Mouse (Mus musculus) stomach, postnatal 0 days (tissue): ENCODE measurements around the gene Ralgapa1. TPM values are rescaled to one million over a fixed set of nuclear protein-coding genes. Genes with fewer than 3 reads are reported as not detected.
"Not testable (repeated sequence)": the region's sequence is repeated elsewhere in the genome, so short reads cannot be mapped to it uniquely, and the experiment has no call there.

Experiments used
- ATAC-seq: fragments of 200-750 bp; cut with Nextera tagmentation; 2 replicates; pipeline ENCODE4 v1.8.0; 2017; ENCODE audit not compliant: low FRiP score, low TSS enrichment
- DNase-seq: peaks from one replicate; pipeline ENCODE4 v3.0.0-alpha.2; 2016; ENCODE audit warnings: low spot score
- H3K27ac ChIP-seq: fragments of 300-500 bp; sonication (generic); replicated peaks from 2 replicates; pipeline ENCODE4 v1.5.1; 2014; ENCODE audit warnings: mild to moderate bottlenecking, control low read depth
- H3K27me3 ChIP-seq: fragments of 300-500 bp; sonication (generic); 2 replicates; pipeline ENCODE4 v1.6.1; 2014; ENCODE audit warnings: low read length; ENCODE audit not compliant: control insufficient read depth, insufficient read depth
- H3K36me3 ChIP-seq: fragments of 300-500 bp; sonication (generic); 2 replicates; pipeline ENCODE4 v1.6.1; 2014; ENCODE audit warnings: low read length, mixed read lengths; ENCODE audit not compliant: control insufficient read depth, insufficient read depth
- H3K4me1 ChIP-seq: fragments of 300-500 bp; sonication (generic); replicated peaks from 2 replicates; pipeline ENCODE4 v1.6.1; 2014; ENCODE audit warnings: antibody characterized with exemption; ENCODE audit not compliant: control insufficient read depth, insufficient read depth
- H3K4me2 ChIP-seq: fragments of 300-500 bp; sonication (generic); replicated peaks from 2 replicates; pipeline ENCODE4 v1.6.1; 2014; ENCODE audit warnings: low read depth, mild to moderate bottlenecking, control low read depth, moderate library complexity
- H3K4me3 ChIP-seq: fragments of 300-500 bp; sonication (generic); 2 replicates; pipeline ENCODE4 v1.5.1; 2014; ENCODE audit warnings: low read depth, low read length, control low read depth
- H3K9ac ChIP-seq: fragments of 300-500 bp; sonication (generic); 2 replicates; pipeline ENCODE4 v1.6.1; 2014; ENCODE audit warnings: mild to moderate bottlenecking, low read length, control low read depth, mixed read lengths
- H3K9me3 ChIP-seq: fragments of 300-500 bp; sonication (generic); 2 replicates; pipeline ENCODE4 v1.6.1; 2016; ENCODE audit warnings: low read length; ENCODE audit not compliant: control insufficient read depth
- CTCF ChIP-seq: IDR thresholded peaks from 2 replicates; pipeline ENCODE4 v1.5.1; 2016; ENCODE audit warnings: antibody characterized with exemption, low read depth, mild to moderate bottlenecking, moderate library complexity
- EP300 ChIP-seq: optimal IDR thresholded peaks from 2 replicates; pipeline ENCODE3; 2016; ENCODE audit warnings: antibody characterized with exemption
- WGBS: fragments of 180-500 bp; shearing (Covaris S2); extraction: QIAGEN DNeasy Blood & Tissue Kit; methylation state at CpG from one replicate; pipeline ENCODE4 v1.1.7; 2014; 5-methylcytosine and 5-hydroxymethylcytosine counted together
- polyA plus RNA-seq: library from polyadenylated mRNA; unstranded; fragments of >200 nt; fragmentation: Nextera tagmentation; extraction: Ambion mirVana; gene quantifications from 2 replicates; pipeline ENCODE4 v1.2.1, GENCODE M21; 2015

The Ralgapa1 gene
- polyA plus RNA-seq, 1 experiment from 2014 or later: 8.8 TPM

DNA sequence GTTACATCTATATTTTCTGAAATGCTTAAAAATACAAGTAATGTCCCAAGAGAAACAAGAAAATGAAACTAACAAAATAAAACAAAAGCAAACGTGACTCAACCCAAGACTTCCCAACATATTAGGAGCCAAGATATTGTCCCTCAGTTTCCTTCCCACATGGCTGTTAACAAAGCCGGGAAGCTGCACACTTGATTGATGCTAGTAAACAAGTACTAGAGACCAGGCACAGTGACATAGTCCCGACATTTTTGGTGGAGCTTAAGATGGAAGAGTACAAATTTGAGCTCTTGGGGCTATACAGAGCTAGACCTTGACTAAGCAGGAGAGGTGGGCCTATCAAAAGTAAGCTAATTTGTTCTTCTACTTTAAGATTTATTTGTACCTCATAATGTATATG lies 23.9 kb downstream of the Ralgapa1 start:
- Histone ChIP-seq H3K9ac (no peak overlapping the region), H3K4me3 (no peak overlapping the region), H3K4me2 (no peak overlapping the region), H3K4me1 (no peaks in the 10 kb centered on the region), H3K36me3 (no peaks in the 10 kb centered on the region), H3K9me3 (no peaks in the 10 kb centered on the region), H3K27ac (no peak overlapping the region), H3K27me3 (no peaks in the 10 kb centered on the region)
- ATAC-seq (no peak), DNase-seq (no peak)
- WGBS: 75% methylated on average over 3 of the region's 3 CpGs
- TF ChIP-seq CTCF: no peak
- TF ChIP-seq EP300: no peak

DNA sequence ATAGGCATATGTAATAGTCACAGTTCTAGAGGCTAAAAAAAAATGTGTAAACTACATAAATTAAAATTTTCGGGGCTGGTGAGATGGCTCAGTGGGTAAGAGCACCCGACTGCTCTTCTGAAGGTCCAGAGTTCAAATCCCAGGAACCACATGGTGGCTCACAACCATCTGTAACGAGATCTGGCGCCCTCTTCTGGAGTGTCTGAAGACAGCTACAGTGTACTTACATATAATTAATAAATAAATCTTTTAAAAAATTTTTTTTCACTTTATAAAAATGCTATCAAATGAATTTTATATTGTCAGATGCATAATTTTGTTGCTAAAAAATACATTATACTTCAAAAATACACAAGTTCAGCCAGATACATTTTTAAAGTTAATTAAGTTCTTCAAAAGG lies 26.5 kb downstream of the Ralgapa1 start:
- H3K27me3 ChIP-seq, H3K9me3 ChIP-seq, H3K9ac ChIP-seq, H3K36me3 ChIP-seq, H3K4me2 ChIP-seq, DNase-seq, ATAC-seq, H3K4me1 ChIP-seq, H3K4me3 ChIP-seq, H3K27ac ChIP-seq: not testable (repeated sequence)
- peak; percentile 18; the same call in 1 of the 2 replicates for TF ChIP-seq CTCF
- 82% methylated on average over 4 of the region's 4 CpGs for WGBS

- Histone ChIP-seq H3K4me3 (no peak overlapping the region), H3K27ac (no peak overlapping the region), H3K9me3 (no peaks in the 10 kb centered on the region), H3K9ac (no peak overlapping the region), H3K4me2 (no peak overlapping the region), H3K4me1 (no peaks in the 10 kb centered on the region), H3K36me3 (peaks cover 9% of the 10 kb centered on the region; the same call in 1 of the 2 replicates), H3K27me3 (no peaks in the 10 kb centered on the region)
- ATAC-seq (no peak), DNase-seq (no peak)
- no peak for TF ChIP-seq CTCF
- TF ChIP-seq EP300: no peak
- WGBS: 71% methylated on average over 2 of the region's 2 CpGs
Measured at GRCm38 (mm10) chr12:55785252-55785651, 35.7 kb downstream of the Ralgapa1 start.

GRCm38 (mm10) chr12:55782662-55783061 lies 38.3 kb downstream of the Ralgapa1 start:
- Histone ChIP-seq H3K36me3 (peaks cover 9% of the 10 kb centered on the region; the same call in 1 of the 2 replicates), H3K4me2 (no peak overlapping the region), H3K4me3 (no peak overlapping the region), H3K9me3 (no peaks in the 10 kb centered on the region), H3K4me1 (no peaks in the 10 kb centered on the region), H3K27me3 (no peaks in the 10 kb centered on the region), H3K27ac (no peak overlapping the region), H3K9ac (no peak overlapping the region)
- TF ChIP-seq EP300: no peak
- TF ChIP-seq CTCF: no peak
- 92% methylated on average over 3 of the region's 3 CpGs for WGBS
- no peak for ATAC-seq
- DNase-seq: no peak

GRCm38 (mm10) chr12:55778301-55778700 lies 42.7 kb downstream of the Ralgapa1 start:
- DNase-seq (peak; percentile 36), ATAC-seq (no peak)
- TF ChIP-seq CTCF (peak; percentile 72), EP300 (no peak)
- Histone ChIP-seq H3K9me3 (no peaks in the 10 kb centered on the region), H3K27ac (no peak overlapping the region), H3K4me1 (no peaks in the 10 kb centered on the region), H3K9ac (no peak overlapping the region), H3K27me3 (no peaks in the 10 kb centered on the region), H3K36me3 (peaks cover 9% of the 10 kb centered on the region; the same call in 1 of the 2 replicates), H3K4me3 (no peak overlapping the region), H3K4me2 (no peak overlapping the region)
- 89% methylated on average over 2 of the region's 2 CpGs for WGBS

GRCm38 (mm10) chr12:55777356-55777755 lies 43.6 kb downstream of the Ralgapa1 start:
- no peak for TF ChIP-seq EP300
- no peak for TF ChIP-seq CTCF
- H3K9ac ChIP-seq: no peak overlapping the region
- no peaks in the 10 kb centered on the region for H3K9me3 ChIP-seq
- H3K27me3 ChIP-seq: no peaks in the 10 kb centered on the region
- no peak overlapping the region for H3K4me2 ChIP-seq
- H3K27ac ChIP-seq: no peak overlapping the region
- no peaks in the 10 kb centered on the region for H3K4me1 ChIP-seq
- DNase-seq (no peak), ATAC-seq (peak; percentile 45; the same call in 1 of the 2 replicates)
- no peak overlapping the region for H3K4me3 ChIP-seq
- H3K36me3 ChIP-seq: peaks cover 9% of the 10 kb centered on the region; the same call in 1 of the 2 replicates
